Mouse (Mus musculus) G1E-ER4 (cell line): ENCODE results near the gene Efcab9. TPM values are rescaled to one million over a fixed set of nuclear protein-coding genes. Genes with fewer than 3 reads are reported as not detected.

ENCODE experiments used
- GATA1 ChIP-seq: IDR thresholded peaks from one replicate; pipeline ENCODE4 v1.8.0; 2012; ENCODE audit warnings: low read length, inconsistent platforms
- polyA plus RNA-seq: library from polyadenylated mRNA; stranded (reverse); fragments of >175 nt; gene quantifications from 2 replicates; pipeline ENCODE4 v1.2.3, GENCODE M21; 2012

The Efcab9 gene
- polyA plus RNA-seq, 1 experiment: not detected

DNA sequence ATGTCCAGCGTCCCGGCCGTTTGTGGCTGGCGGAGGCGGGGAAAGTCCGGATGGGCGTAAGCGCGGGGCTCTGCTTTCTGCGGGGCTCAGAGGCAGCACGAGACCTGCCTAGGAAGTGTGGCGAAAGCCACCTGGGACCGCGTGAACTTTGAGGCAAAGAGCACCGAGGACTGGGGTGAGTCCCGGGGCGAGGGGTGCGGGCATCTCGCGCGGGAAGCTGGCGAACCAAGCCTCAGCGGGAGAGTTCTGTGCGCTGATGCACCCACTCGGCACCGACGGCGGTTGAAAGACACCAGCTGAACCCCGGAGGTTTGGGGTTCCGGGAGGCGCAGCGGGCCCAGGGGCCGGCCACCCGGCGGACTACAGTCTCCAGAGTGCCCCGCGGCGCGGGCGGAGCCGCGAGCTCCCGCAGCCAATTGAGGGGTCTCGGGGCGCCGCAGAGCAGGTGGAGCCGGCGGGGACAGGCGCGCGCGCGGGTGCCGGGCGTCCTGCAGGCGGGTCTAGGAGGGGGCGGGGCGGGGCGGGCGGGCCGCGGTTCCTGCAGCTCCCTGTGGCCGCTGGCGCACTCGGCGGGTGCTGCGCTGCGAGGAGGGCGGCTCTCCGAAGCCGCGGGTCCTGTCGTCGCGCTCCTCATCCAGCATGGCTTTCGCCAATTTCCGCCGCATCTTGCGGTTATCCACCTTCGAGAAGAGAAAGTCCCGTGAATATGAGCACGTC lies 1.0 kb upstream of the Efcab9 start, which contains the start of gene Stk10:
Gene Stk10, plus strand, starts transcription at position 541 of the 717 bp plus-strand sequence.
- TF ChIP-seq GATA1: no peak

DNA sequence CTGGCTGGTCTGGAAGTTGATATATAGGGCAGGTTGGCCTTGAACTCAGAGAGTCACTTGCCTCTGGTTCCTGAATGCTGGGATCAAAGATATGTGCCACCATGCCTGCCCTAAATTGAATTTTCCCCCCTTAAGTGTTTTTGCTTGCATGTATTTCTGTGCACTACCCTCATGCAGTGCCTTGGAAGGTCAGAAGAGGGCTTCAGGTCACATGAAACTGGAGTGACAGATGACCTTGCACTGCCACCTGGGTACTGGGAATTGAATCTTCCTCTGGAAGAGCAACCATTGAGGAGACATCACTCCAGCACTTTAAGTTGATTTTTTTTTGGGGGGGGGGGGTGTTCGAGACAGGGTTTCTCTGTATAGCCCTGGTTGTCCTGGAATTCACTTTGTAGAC lies 1.7 kb downstream of the Efcab9 start:
- TF ChIP-seq GATA1: no peak

DNA sequence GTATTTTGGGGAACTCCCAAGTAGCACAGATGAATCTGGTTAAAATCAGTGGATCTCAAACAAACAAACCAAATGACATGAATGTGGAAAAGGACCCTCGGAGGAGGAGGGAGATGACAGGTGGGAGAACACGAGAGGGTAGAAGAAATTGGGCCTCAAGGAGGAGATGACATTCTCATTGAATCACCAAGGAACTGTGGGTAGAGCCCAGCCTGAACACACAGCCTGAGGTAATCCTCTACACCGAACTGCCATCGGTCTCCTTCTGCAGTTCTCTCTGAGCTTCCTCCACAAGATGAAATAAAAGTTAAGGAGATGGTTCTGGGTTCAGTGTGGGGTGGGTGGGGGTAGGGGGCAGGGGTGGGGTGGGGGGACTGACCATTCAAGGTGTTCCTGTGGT lies 4.9 kb downstream of the Efcab9 start:
- TF ChIP-seq GATA1: no peak

DNA sequence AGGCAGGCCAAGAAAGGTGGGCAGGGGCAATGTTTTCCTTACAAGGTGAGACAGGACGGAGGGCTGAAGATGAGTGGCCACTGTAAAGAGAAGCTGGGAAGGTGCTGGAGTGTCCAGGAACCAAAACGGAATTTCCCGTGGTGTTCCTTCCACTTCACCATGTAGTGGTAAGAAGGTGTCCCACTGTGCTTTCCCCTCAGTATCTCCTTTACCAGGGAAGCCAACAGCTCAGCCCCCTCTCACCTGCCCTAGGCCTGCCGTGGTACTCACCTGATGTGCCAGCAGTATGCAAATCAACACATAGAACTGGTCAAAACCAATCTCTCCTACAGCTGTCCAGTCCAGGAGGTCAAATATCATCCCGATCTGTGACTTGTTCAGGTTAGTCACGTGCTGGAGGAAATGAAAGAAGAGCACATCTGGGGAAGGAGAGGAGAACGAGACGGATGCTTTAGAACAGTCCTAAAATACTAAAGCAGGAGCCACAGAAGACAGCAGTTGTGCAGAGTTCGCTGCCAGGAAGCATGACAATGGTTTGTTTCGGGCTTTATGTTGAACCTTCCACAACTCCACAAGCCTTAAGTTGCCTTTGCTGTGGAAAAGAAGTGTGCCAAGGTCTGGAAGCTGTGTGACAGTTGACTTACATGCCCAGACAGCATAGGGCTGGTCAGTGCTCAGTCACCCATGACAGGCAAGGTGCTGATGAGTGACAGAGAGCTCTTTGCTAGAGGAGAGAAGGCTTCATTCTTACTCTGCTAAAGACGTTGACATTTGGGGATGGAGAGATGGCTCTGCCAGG lies 7.6 kb downstream of the Efcab9 start:
- TF ChIP-seq GATA1: no peak

DNA sequence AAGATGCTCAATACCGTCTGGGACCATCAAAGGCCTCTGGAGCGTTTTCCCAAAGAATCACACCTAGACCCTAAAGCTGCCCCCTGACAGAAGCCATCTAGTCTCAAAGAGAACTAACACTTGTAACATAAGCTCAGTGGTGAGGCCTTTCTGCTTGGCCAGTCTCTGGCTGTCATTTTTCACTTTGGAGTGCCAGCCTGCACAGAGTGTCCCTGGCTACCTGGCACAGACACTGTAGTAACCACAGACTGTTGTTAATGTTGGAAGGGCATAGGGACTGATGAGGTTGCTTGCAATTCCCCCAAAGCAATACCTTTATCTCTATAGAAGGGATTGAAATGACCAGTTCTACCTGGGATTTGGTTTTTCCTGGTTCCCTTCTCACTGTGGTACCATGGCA lies 10.6 kb downstream of the Efcab9 start:
- TF ChIP-seq GATA1: no peak

DNA sequence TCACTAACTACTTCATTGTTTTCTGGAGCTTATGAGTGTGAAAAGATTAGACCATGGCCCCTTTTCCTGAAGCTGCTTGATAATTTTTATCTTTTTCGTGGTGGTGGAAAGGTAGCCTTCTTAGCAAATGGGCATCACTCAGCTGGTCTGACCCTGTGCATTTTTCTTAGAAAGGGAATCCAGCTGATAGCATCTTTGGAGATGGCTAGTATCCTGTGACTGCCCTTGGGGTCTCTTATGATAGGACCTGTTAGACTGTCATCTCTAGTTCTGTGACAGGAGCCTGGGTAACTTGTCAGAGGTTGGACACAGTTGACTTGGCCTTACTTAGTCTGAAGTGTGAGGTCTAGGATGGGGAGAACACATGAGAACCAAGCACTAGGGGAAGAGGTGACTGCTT lies 12.5 kb downstream of the Efcab9 start:
- no peak for TF ChIP-seq GATA1

DNA sequence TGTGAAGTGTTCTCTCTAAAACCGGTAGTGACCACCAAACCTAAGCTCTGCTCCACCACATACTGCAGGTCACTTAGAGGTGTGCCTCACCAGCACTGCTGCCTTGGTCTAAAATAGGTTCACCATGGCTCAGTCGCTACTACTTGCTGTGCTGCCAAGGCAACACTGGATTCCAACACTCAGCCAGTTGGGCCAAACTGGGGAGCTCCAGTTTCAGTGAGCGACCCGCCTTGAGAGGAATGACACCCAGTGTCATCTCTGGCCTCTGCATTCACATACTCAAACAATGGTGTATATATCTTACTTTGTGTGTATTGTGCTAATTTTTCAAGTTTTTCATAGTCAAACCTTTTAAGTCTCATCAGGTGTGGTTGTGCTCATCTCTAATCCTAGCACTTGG lies 13.1 kb downstream of the Efcab9 start:
- no peak for TF ChIP-seq GATA1

DNA sequence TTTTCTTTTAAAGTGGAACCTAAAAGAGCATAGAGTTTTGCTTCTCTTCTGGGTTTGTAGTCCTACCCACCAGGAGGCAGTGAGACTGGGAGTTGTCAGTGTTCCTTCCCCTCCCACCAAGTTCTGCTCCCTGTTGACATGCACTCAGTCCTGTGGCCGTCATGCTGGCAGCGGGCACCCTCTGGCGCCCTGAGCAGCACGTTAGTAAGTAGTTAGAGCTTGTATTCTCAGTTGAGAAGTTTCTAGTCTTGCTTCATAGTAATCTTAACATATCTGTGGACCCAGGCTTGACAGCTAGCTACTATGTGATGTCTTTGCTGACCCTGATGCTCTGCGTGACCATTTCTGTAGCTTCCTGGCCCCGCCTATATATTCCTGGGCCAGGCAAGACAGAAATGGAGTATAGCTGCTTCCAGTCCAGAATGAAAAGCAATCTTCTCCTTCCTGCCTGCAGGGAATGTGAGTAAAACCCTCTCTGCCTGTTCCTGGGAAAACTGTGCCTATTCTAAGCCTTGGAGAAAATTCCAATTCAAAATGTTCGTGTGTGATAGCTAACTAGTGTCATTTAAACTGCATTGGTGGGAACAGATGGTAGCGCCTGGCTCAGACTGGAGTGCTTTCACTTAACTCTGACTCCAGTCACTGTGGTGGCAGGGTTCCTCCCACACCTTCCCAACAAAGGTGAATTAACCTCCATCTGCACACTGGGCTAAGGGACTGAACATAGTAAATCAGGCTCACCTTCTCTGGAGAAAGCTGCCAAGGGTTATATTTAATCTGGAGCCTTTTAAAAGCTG lies 14.8 kb downstream of the Efcab9 start:
- no peak for TF ChIP-seq GATA1

DNA sequence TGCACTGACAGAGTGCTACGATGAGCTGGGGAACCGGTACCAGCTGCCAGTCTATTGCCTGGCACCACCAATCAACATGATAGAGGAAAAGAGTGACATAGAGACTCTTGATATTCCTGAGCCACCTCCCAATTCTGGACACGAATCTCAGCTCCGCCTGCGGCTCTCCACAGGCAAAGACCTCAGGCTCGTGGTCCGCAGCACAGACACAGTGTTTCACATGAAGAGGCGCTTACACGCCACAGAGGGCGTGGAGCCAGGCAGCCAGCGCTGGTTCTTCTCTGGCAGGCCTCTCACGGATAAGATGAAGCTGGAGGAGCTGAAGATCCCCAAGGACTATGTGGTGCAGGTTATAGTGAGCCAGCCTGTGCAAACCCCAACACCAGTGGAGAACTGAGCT lies 15.8 kb downstream of the Efcab9 start:
- TF ChIP-seq GATA1: no peak

DNA sequence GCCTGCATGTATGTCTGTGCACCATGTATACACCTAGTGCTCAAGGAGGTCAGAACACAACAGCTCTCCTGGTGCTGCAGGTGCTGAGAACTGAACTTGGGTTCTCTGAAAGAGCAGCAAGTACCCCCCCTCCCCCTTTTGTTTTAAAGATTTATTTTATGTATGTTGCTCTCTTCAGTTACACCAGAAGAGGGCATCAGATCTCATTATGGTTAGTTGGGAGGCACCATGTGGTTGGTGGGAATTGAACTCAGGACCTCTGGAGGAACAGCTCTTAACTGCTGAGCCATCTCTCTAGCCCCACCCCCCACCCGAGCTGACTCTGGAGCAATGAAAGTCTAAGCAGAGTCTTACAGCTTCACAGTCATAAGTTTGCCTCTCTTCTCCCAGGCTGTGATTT lies 21.0 kb downstream of the Efcab9 start:
- no peak for TF ChIP-seq GATA1

DNA sequence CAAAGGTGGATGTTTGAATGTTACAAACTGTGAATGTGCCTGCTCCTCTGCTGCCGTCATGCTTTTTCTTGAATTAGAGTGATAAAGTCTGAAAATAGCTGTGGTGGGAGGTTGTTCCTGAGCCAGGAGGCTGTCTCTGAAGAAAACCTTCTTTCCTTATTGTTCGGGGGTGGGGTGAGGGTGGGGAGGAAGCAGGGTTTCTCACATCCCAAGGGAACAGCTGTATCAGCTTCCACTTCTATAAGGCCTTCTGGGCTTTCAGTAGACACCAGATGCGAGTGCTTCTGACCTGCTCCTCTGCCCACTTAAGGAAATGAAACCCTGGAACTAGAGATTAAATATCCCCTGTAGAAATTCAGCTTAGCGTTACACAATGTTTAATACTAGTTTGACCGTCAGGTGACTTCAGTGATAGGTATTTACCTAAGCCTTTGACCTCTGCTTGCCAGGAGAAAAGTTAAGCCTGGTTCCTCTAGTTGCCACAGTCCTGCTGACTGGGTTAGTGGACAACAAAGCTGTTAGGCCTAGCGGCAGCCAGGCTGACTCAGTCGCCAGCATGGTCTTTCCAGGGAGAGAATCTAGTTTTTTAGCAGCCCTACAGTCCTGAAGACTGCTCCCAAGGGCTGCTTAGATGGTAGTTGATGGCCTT lies 26.7 kb downstream of the Efcab9 start:
- TF ChIP-seq GATA1: no peak

DNA sequence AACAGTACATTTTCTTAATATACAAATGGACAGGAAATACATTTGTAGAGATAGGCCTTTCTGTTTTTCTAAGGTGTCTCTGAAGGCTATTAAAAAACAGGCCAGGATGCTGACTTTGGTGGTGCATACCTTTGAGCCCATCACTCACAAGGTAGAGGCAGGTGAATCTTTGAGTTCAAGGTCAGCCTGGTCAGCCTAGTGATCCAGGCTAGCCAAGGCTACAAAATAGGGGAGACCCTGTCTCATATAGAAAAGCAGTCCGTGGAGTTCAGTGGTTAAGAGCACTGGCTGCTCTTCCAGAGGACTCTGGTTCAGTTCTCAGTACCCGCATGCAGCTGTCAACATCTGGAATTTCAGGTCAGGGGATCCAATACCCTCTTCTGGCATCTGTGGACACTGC lies 28.2 kb downstream of the Efcab9 start:
- TF ChIP-seq GATA1: no peak

DNA sequence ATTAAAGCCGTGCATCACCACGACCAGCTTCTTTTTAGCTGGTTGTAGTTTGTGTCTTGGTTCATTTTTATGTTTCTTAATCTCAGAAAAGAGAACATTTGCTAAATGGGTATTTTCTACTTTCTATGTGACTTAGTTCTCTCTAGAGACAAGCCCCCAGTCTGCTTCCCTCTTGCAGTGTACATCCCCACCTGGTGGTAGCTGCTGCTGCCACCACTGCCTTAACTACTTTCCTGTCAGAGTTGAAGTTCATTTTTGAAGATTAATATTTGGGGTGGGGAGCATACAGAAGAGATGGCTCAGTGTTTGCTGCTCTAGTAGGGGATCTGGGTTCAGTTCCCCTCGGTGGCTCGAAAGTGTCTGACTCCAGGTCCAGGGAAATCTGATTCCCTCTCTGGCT lies 31.9 kb downstream of the Efcab9 start:
- TF ChIP-seq GATA1: no peak

DNA sequence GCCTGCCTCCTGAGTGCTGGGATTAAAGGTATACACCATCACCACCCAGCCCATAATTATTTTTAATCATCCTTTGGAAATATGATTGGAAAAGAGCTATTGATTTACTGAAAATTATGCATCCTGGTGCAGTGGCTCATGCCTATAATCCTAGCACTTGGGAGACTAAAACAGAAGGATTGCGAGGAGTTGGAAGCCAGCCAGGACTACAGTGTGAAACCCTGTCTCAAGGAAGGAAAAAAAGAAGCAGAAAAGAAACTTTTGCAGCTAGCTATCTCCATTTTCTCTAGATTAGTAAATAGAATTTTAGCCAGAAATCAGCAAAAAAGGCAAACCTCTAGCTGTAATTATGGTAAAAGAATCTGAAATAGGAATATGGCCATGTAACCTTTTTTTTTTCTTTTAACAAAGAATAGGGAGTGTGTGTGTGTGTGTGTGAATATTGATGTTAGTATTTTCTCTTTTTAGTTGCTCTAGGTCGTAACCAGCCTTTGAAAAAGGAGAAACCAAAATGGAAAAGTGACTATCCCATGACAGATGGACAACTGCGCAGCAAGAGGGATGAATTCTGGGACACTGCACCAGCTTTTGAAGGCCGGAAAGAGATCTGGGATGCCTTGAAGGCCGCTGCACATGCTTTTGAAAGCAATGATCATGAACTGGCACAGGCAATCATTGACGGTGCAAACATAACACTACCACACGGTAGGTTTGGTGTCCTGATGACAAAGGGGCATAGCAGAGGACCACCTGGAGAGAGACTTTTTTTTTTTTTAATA lies 32.9 kb downstream of the Efcab9 start:
- no peak for TF ChIP-seq GATA1

DNA sequence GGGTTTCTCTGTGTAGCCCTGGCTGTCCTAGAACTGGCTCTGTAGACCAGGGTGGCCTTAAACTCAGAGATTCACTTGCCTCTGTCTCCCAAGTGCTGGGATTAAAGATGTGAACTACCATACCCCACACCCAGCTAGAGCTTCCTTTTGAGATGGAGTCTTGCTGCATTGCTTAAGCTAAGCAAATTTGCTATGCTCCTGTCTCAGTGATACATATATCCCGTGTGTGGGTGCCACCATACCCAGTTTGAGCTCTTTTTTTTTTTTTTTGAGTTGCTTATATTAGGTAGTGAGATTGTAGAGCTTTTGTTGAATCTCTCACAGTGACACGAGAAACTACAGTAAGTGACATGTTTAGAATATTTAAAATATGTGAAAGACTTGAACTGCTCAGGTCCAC lies 36.6 kb downstream of the Efcab9 start:
- TF ChIP-seq GATA1: no peak

DNA sequence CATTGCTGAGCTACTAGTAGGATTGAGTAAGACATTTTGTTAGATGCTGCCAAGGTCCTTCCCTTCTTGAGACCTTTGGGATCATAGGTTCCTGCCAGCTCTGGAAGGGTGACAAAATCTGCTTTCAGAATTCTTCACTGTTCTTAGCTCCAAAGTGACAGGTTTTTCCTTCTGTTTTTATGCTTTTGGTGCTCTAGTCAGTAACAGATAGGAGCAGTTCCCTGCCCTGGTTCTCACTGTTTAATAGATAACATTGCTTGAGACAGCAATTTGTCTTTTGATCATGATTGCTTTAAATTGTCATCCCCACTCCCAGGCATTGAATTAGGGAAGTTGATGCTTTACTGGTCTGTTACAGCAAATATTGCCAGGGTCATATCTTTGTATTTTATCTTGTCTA lies 38.6 kb downstream of the Efcab9 start:
- TF ChIP-seq GATA1: no peak
